Mouse (Mus musculus) kidney, adult 9 months (tissue): ENCODE data around the gene Eln.

Source experiments
- DNase-seq: peaks from one replicate; pipeline ENCODE4 v3.0.0; 2022

The Eln gene

DNA sequence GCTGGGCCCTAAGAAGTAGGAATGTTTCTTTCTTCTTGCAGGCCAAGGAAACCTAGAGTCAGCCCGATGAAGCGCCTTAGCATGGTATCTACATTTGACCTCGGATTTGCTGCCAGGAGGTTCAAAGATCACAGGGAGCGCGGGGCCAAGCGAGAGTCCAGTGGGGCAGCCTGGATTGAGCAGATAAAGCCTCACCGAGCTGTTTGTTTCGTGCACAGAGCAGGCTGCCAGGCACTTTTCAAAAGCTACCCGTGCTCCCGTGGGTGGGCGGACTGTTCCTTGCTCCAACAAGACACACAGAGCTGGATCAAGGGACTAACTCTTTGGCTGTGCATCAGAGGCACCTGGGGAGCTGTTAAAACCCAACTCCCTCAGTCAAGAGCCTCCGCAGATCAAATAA is 3.1 kb downstream of the Eln start:
- peak; percentile 69 for DNase-seq

DNA sequence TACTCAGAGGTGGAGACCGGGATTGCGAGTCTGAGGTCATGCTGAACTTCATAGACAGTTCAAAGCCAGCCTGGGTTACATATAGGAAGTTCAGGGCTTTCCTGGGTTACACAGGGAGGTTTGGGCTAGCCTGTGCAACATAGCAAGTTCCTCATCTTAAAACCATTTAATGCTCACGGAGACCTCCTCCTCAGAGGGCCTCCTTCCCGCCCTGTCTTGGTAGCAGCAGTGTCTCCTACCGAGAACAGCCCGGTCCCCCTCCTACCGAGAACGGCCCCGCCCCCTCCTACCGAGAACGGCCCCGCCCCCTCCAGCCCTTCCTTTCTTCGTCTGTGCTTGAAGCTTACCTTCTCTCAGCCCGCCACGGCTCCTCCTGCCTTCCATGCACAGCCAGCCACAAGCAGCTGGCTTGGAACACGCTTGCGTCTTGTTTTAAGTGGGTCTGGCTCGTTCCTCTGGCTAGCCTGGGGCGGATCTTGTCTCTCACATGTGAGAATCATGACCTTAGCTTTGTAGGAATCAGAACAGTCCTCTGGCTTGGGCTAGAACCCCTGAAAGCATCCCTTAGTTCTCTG is 4.8 kb downstream of the Eln start:
- no peak for DNase-seq

DNA sequence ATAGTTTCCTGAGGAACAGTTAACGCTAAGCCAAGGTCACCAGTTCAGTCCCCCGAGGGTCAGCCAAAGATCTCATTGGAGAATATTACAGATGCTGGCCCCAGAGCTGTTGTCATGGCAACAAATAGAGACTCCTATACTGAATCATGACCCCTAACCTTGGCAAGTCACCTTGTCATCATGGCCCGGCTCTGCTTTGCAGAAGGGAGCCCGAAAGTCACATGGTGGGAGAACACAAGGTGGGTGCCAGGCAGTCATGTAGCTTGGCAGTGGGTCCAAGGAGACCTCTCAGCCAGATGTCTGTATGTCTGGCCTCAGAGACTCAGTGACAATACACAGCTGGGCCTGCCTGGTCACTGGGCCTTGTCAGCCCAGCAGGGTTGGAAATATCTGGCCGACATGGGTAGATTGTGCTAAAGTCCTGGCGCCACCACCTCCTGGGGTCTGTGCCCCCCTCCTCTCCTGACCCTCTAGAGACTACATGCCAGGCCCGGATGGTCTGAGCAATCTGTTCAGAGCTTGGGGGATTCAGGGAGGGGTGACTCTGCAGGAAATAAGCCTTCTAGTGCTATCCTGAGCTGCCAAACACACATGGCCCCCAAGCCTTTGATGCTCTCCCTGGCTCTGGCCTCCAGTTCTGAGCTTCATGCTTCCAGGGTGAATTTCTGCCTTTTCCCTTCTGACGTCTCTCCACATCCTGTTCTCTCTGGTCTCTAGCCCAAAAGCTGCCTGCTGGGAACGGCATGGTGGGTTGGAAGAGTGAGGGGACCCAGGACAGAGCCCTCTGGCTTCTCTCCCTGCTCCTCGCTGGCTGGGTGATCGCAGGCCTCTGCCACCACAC is 6.4 kb downstream of the Eln start:
- peak; percentile 18 for DNase-seq

DNA sequence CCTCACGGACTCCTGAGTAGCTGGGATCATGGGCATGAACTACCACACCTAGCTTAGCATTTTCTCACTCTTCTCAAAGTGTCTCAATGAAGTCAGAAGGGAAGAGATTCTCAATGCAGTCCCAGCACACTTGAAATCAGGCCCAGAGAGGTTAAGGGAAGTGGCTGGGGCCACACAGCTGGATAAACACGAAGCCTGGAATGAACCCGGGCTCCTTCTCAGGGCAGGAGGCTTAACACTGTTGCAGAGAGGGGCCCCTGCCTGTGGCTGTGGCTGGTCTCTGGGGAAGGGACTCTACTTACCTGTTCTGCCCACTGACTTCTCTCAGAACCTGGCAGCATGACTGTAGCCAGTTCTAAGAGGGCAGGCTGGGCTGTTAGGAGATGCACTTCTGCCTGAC is 7.2 kb downstream of the Eln start:
- DNase-seq: no peak

DNA sequence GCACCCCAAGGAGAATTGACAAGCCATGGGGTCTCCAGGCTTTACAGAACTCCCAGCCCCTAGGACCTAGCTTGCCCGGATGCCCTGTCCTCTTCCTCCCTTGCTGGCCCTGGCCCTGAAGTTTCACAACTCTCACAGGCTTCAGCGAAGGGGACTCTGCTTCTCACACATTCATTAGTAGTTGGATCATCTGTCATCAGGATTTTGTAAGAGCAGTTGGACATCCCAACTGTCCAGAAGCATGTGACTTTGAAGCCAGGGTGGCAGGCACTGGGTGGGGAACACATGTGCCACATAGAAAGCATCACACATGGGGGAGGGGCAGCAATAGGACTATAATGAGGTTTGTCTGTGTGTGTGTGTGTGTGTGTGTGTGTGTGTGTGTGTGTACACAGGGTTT is 12.2 kb downstream of the Eln start:
- DNase-seq: no peak

DNA sequence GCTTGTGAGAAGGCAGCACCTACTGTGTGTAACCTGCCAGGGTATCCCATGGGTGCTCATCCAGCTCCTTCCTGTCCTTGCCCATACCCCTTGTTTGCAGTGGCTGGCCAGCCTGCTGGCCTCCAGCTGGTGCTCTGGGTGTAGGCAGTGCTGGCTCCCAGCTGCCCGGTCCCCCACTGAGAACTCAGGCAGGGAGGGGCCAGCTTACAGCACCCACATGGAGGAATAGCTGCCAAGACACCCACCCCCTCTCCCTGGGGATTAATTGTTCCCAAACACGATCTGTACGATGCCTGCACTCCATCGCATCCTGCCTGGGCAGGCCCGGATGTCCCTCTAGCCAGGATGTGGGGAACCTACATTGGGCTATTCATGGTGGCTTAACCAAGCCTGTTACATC is 13.1 kb downstream of the Eln start:
- peak; percentile 21 for DNase-seq

DNA sequence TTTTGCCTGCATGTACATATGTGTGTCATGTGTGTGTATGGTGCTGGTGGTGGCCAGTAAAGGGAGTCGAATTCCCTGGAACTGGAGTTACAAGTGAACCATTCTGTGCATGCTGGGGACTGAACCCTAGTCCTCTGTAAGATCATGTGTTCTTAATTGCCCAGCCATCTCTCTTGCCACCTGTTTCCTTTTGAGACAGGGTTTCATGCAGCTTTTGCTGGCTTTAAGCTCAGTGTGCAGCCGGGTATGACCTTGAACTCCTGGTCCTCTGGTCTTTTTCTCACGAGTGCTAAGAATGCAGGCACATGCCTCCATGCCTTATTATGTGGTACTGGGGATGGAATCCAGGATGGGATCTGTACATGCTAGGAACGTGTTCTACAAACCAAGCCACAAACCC is 13.9 kb downstream of the Eln start:
- DNase-seq: no peak

DNA sequence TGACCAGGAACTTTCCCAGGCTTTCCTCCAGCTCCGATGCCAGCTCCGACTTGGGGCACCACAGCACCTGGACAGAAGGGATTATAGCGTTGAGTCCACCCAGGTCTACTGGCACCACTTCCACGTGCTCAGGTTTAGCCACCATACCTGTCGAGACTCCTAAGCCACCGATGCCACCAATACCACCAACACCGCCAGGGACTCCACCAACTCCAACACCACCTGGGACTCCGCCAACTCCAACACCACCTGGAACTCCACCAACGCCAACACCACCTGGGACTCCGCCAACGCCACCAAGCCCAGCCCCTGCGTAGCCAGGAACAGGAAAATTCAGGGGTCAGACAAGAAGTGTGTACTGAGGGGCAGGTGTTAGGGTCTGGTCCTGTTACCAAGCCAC is 18.0 kb downstream of the Eln start:
- no peak for DNase-seq

DNA sequence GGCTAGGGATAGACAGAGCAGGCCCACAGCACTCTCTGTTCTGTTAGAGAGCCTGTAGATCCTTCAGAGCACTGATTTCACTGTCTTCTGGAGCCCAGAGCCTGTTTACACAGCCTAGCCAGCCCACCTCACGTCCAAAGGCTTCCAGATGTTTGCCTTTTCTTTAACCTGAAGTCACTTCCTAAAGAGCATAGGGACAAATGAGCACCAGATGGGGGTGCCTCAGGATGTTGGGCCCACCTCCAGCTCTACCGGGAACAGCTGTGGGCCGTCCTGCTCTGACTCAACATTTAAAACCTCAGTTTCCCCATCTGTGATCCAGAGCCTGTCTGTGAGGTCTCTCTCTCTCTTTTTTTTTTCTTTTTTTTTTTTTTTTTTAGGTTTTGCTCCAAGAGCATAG is 18.6 kb downstream of the Eln start:
- DNase-seq: no peak

DNA sequence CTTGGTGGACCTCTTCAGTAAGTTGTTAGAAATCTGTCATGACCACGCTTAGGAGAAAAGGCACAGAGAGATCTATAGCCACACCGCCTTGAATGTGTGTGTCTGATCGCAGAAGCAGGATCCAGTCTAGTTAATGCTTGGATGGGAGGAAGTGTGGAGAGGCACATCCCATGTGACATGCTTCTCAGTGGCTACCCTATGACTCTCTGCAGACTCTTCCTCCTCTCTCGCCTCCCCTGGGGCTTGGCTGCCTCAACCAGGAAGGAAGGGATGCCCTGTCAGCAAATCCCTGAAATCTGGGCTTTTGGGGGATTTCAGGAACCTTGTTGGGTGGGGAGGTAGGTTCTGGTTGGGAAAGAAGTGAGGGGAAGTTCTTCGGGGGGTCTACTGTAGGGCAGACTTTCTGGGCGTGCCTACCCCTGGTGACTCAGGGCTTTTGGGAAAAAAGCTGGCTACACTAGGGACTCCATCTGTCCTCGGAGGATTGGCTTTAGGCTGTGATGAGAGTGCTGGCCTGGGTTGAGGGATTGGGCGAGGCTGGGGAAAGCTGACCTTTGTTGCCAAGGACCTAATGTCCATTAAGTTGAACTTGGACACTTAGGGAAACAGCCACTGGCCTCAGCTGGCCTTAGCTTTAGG is 20.0 kb downstream of the Eln start:
- DNase-seq: no peak

DNA sequence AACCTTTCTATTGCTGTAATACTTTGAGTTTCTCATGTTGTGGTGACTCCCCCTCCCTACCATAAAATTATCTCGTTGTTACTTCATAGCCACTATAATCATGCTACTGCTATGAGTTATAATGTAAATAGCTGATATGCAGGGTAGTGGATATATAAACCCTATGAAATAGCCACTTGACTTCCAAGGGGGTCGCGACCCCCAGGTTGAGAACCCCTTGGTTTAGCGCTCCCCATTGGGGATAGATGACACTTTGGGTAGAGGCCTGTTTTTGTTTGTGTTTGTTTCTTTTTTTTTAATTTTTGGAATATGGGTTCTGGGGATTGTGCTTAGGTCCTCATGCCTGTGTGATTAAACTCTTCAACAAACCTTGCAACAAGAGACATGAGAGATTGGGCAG is 21.8 kb downstream of the Eln start:
- DNase-seq: no peak

DNA sequence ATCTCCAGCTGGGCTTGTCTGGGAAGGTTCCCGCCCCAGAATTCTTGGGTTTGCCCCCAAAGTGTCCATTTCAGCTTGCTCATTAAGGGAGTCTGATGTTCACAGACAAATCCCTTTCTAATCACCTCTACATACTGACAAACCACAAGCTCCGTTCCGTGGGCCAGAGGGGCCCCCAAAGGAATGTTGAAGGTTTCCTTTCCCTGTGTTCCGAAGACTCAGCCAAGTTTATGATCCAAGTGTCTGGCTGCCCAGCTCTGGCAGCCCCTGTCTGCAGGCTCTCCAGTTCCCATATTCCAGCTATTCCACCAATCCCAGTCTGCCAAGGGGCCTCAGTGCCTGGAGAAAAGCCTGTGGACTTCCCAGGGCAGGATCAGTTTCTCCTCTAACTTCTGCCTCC is 27.1 kb downstream of the Eln start:
- no peak for DNase-seq

DNA sequence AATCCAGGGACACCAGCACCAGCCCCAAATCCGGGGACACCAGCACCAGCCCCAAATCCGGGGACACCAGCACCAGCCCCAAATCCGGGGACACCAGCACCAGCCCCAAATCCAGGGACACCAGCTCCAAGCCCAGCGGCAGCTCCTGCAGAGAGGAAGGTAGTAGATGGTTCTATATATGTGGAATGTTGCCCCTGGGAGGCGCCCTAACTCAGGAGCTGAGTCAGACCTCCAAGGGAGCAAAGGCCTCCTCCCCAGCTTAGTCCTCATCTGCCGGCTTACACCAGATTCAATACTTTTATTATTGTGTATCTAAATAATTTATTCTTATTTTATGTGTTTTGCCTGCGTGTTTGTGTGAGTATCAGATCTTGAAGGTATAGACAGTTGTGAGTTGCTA is 36.0 kb downstream of the Eln start:
- DNase-seq: no peak

DNA sequence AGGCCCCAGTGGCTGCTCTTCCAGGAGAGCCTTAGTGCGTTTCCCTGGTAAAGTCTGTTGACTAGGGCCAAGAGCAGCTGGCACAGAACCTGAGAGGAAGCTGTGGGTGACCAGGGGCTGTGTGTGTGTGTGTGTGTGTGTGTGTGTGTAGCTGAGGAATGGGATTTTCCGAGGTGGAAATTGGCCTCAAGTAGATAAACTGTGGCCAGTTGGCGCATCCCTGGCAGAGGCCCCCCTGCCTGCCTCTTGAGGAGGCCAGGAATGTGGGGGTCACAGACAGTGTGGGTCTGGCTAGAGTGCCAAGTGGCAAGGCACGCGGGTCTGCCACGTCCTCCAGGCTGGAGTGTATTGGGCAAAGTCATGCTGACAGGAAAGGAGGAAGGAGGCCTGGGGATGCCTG is 37.8 kb downstream of the Eln start:
- no peak for DNase-seq

DNA sequence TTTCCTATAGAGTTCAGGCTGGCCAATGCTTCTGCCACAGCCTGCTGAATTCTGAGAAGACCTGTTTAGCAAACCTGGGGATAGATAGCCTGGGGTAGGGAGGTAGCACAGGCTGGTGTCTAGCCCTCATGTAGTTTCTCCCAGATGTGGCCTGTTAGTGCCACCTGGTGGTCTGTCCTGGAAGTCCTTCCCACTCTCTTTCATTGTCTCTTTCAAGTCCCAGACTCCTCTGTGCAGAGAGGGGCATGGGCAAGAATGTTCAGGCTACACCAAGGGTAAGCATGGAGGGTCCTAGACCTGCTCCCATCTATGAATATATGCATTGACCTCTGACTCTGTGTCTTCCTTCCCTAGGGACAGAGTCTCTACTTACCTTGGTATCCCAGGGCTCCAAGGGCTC is 43.0 kb downstream of the Eln start:
- peak; percentile 82 for DNase-seq

DNA sequence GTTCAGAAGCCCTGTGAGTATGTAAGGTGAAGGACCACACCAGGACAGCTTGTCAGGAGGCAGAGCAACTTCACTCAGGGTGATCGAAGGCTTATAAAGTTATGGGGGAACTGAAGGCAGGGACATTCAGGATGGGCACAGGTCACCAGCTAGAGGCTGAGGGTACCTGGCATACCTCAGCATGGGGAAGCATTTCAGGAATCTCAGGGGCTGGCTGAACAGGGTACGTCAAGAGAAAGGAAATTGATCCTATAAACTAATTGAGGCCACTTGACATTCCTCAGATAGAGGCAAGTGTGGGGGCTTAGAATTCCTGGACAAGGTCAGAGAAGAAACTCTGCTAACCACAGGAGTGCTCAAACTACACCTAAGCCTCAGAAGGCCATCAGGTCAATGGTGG is 51.6 kb downstream of the Eln start:
- DNase-seq: no peak

DNA sequence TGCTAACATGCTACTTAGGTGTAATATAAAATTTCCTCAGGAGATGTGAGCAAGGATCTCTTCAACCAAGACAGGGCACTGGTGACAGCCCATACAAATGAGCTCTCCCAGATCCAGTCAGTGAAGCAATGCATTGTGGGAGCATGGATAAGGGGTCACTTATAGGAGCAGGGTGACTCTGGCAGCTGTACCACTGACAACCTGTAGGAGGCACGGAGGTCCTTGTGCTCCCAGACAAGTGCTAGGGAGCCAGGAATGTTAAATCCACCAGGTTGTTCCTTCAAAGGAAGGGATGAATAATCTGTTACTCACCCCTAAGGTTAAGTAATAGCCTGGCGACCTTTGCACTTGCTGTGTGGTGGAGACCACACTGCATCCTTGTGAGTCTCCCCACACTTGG is 52.0 kb downstream of the Eln start:
- no peak for DNase-seq

DNA sequence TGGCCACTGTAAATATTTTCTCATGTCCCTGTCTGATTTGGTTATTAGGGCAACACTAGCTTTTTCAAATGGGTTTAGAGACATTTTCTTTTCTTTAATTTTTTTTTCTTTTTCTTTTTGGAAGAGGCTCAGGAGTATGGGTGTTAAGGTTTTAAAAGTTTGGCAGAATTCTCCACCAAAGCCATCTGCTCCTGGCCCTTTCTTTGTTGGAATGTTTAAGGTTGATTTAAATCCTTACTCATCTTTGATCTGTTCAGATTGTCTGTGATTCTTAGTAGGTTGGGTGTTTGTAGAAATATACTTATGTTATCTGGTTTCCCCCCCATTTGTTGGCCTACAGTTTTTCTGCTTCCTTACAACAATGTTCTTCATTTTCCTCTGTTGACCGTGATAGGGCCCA is 54.4 kb downstream of the Eln start:
- DNase-seq: no peak

DNA sequence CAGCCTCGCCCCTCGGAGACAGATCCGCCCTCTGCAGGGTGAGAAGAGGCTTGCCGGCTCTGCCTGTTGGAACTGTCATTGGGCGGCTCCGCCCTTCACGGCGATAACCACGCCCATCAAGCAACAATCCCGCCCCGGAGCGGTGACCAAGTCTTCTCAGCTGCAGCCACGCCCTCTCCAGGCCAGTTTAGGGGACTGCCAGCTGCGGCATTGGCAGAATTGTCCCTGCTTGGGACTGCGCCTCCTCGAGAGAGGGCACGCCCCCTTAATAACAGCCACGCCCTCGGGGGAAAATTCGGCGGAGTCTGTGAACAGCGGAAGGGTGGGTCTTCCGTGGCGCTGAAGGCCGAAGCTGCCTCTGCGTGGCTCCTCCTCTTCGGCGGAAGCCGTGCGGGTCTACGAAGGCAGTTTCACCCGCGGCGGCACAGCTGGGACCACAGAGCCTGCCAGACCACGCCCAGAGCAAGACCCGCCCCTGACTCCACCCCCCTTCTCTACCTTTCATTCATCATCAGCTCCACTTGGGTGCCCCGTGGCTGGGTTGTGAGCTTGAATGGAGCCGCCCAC is 58.3 kb downstream of the Eln start:
- DNase-seq: peak; percentile 100

DNA sequence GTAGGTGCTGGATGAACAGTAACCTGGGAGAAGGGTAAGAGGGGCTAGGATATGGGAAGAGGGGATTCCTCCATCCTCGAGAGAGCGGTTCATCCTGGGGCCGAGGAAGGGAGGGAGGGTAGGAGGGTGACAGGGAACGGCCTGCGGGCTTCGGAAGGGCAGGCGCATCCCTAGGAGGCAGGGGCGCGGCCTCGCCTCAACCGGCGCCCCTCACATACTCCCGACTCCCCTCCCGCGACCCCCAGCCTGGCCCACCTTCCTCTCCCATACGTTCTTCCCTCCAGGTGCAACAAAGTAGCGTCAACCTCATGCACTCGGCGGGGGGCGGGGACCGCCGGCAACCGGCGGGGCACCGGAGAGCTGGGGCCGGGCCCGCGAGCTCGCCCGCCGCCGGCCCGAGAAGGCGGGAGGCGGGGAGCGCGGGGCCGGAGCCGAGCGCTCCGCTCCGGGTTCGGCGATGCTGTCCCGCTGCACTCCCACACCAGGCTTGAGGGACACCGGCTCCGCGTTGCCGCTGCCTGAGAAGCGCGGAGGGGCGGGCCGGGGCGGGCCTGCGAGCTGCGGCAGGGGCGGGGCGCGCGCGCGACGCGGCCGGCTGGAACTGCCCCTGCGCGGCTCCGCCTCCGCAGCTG is 58.9 kb downstream of the Eln start, which contains the start of gene Limk1:
Gene Limk1, minus strand, starts transcription at position 513 of the 632 bp plus-strand sequence.
- DNase-seq: peak; percentile 37

DNA sequence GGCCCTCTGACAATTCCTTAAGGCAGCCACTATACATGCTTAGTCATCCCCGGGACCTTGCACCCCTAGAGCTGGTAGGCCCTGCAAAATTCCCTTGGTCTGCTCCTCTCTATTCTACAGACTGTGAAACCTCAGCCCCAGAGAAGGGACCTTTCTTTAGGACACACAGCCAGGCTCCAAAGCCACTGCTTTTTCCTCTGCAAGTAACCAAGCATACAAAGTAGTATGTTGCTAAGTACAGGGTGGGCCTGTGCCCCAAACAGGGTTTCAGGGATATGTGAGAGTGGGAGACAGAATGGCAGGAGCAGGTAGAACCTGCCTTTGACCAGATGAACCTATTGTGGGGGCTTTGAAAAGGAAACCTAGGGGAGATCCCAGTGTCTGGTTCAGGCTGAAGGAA is 59.9 kb downstream of the Eln start:
- DNase-seq: no peak

DNA sequence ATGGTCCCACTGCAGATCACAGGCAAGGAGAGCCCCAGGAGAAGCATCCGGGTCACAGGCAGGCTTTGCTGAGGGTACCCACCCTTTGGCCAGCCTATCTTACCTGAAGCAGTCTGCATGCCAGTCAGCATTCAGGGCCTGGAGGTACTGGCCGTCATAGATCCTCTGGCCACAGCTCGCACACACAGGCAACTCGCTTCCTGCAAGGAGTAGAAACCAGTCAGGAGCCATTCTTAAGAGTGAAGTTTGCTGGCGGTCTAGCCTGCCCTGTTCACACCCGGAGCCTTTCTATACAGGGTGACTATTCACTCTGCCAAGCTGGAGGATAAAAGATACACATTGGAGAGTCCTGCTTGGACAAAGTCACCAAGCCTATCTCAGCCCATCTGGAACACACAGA is 60.6 kb downstream of the Eln start:
- no peak for DNase-seq

DNA sequence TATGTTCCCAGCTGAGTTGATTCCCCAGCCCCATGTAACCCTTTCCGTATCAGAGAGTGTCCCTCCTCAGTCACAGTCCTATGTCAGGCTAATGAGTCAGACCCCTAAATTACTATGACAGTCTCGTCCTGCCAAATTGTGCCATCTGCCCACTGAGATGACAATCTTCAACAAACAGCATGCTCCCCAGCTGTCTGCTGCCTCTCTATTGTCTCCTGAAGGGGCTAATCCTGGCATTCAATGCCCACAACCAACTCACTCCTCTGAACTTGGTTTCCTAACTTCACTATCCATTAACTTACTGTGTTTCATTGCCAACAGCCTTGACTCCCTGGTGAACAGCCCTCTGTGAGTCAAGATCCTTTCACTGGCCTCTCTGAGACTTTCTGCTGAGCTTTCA is 62.7 kb downstream of the Eln start:
- no peak for DNase-seq

DNA sequence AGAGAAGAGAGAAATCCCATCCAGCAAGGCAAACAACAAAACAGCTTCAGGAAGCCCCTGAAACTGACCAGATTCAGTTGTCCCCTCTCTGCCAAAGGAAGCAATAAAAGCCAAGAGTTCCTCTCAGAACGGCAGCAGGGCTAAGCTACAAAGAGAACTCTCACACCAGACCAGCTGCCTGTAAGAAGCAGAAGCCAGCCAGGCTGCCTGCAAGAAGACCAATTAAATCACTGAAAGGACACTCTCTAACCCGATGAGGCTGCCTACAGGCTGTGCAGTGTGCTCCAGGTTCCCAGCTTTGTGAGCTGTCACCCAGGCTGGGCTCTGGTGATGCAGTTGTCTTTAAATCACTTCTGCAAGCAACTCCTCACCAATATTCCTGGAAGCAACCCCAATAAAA is 63.3 kb downstream of the Eln start:
- no peak for DNase-seq
